Mouse (Mus musculus) brown adipose tissue, adult 24 weeks (tissue): ENCODE measurements around the gene Laptm4a. TPM values are rescaled to one million over a fixed set of nuclear protein-coding genes. Genes with fewer than 3 reads are reported as not detected.
"Not testable (repeated sequence)": the region's sequence is repeated elsewhere in the genome, so short reads cannot be mapped to it uniquely, and the experiment has no call there.

ENCODE experiments used
- H3K27ac ChIP-seq: fragments of 200-500 bp; replicated peaks from 2 replicates; pipeline ENCODE4 v1.5.1; 2012; ENCODE audit warnings: low read depth, mild to moderate bottlenecking, low read length
- H3K4me1 ChIP-seq: fragments of 200-500 bp; 2 replicates; pipeline ENCODE4 v1.6.1; 2012; ENCODE audit warnings: low read length, mixed read lengths; ENCODE audit not compliant: control insufficient read depth, insufficient read depth, insufficient read length
- H3K4me3 ChIP-seq: fragments of 200-500 bp; 2 replicates; pipeline ENCODE4 v1.5.1; 2012; ENCODE audit warnings: low read depth, mild to moderate bottlenecking, low read length, moderate library complexity; ENCODE audit not compliant: insufficient read depth
- polyA plus RNA-seq: library from polyadenylated mRNA; stranded (reverse); fragments of >200 nt; gene quantifications from 2 replicates; pipeline ENCODE4 v1.2.4, GENCODE M21; 2012; ENCODE audit not compliant: missing spikeins, insufficient read depth, insufficient read length

Laptm4a gene
- polyA plus RNA-seq, 1 experiment = 307 TPM

- H3K27ac ChIP-seq = 0 out of 2 replicates have a peak overlapping the region, but pooled peaks have one; percentile 28
Measured at GRCm38 (mm10) chr12:8927652-8928051, 6.2 kb downstream of the Laptm4a start.

GRCm38 (mm10) chr12:8928766-8929165 is 7.3 kb downstream of the Laptm4a start:
- Histone ChIP-seq H3K4me1 (peaks cover 12% of the 10 kb centered on the region), H3K4me3 (no peak overlapping the region), H3K27ac (no peak overlapping the region)

More at GRCm38 (mm10) chr12:8927652-8928051, 6.2 kb downstream of the Laptm4a start:
- peaks cover 12% of the 10 kb centered on the region for H3K4me1 ChIP-seq
- no peak overlapping the region for H3K4me3 ChIP-seq

- Histone ChIP-seq H3K4me3 (no peak overlapping the region), H3K4me1 (peaks cover 8% of the 10 kb centered on the region), H3K27ac (no peak overlapping the region)
Measured at GRCm38 (mm10) chr12:8931083-8931482, 9.6 kb downstream of the Laptm4a start.

- Histone ChIP-seq H3K4me1 (peaks cover 1% of the 10 kb centered on the region; the same call in 1 of the 2 replicates), H3K27ac (no peak overlapping the region), H3K4me3 (no peak overlapping the region)
Measured at GRCm38 (mm10) chr12:8935349-8935748, 13.9 kb downstream of the Laptm4a start.

GRCm38 (mm10) chr12:8936210-8936609 is 14.7 kb downstream of the Laptm4a start:
- H3K27ac ChIP-seq, H3K4me1 ChIP-seq, H3K4me3 ChIP-seq: not testable (repeated sequence)

GRCm38 (mm10) chr12:8939490-8939889 is 18.0 kb downstream of the Laptm4a start:
- Histone ChIP-seq H3K27ac (no peak overlapping the region), H3K4me1 (no peaks in the 10 kb centered on the region), H3K4me3 (no peak overlapping the region)

- no peak overlapping the region for H3K27ac ChIP-seq
- no peaks in the 10 kb centered on the region for H3K4me1 ChIP-seq
- H3K4me3 ChIP-seq = no peak overlapping the region
Measured at GRCm38 (mm10) chr12:8940011-8941005, 18.8 kb downstream of the Laptm4a start.

GRCm38 (mm10) chr12:8941131-8941615 is 19.7 kb downstream of the Laptm4a start:
- H3K4me3 ChIP-seq = no peak overlapping the region
- H3K27ac ChIP-seq = no peak overlapping the region
- H3K4me1 ChIP-seq = no peaks in the 10 kb centered on the region

GRCm38 (mm10) chr12:8941699-8942392 is 20.4 kb downstream of the Laptm4a start:
- no peak overlapping the region for H3K27ac ChIP-seq
- H3K4me1 ChIP-seq = no peaks in the 10 kb centered on the region
- no peak overlapping the region for H3K4me3 ChIP-seq

- H3K27ac ChIP-seq = no peak overlapping the region
- H3K4me1 ChIP-seq = peaks cover 2% of the 10 kb centered on the region; the same call in 1 of the 2 replicates
- H3K4me3 ChIP-seq = no peak overlapping the region
Measured at GRCm38 (mm10) chr12:8947163-8947562, 25.7 kb downstream of the Laptm4a start.

GRCm38 (mm10) chr12:8947714-8948464 is 26.4 kb downstream of the Laptm4a start, which contains the start of gene Matn3:
Matn3 (plus strand) TSS chr12:8947929.
- peaks cover 2% of the 10 kb centered on the region; the same call in 1 of the 2 replicates for H3K4me1 ChIP-seq
- H3K27ac ChIP-seq = no peak within 1 kb of the TSS
- H3K4me3 ChIP-seq = peak within 1 kb of the TSS; percentile 44

- Histone ChIP-seq H3K4me3 (no peak overlapping the region), H3K4me1 (no peaks in the 10 kb centered on the region), H3K27ac (no peak overlapping the region)
Measured at GRCm38 (mm10) chr12:8953136-8953535, 31.7 kb downstream of the Laptm4a start.

- Histone ChIP-seq H3K4me1 (no peaks in the 10 kb centered on the region), H3K4me3 (no peak overlapping the region), H3K27ac (no peak overlapping the region)
Measured at GRCm38 (mm10) chr12:8954161-8954561, 32.7 kb downstream of the Laptm4a start.

- Histone ChIP-seq H3K4me3 (no peak overlapping the region), H3K27ac (no peak overlapping the region), H3K4me1 (no peaks in the 10 kb centered on the region)
Measured at GRCm38 (mm10) chr12:8961607-8962316, 40.3 kb downstream of the Laptm4a start.
